Mouse (Mus musculus): Measurements from ENCODE around the gene Pdzrn3.

DNA sequence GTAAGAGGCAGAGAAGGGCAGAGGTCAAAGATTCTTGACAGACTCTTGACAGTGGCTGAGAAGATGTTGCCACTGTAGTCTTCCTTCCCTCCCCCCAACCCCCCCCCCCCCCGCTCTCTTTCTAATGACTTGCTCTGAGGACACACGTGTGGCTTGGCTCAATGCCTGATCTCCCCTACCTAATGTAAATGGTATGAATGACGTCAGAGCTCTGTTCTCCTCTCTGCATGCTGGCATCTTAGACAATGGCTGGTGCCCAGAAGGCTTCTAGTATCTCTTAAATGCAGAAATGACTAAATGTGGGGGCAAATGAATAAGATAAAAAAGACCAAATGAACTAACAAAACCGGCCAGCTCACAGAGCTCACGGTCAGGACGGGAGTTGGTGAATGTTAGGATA lies 49.2 kb downstream of the Pdzrn3 start:
- TF ChIP-seq CTCF (IDR thresholded peaks at IDR 0.05; ENCODE audit: low read depth, low read length) (no peak), TAL1 (conservative IDR thresholded peaks at IDR 0.05; ENCODE audit: low read depth, low read length) (no peak), GATA1 (IDR thresholded peaks at IDR 0.05; ENCODE audit: borderline replicate concordance, low read length) (no peak)
